Mouse (Mus musculus): ENCODE measurements at regions not wholly inside any gene's neighbourhood (a gene's known extent, or its start where the extent isn't known, plus 50 kb on each side); places are given as distances from the start of the nearest gene placed in this dataset.

GRCm38 (mm10) chr12:107662624-107663023 lies 174.2 kb downstream of the 3110018I06Rik start:
- Histone ChIP-seq H3K4me3 (no peak overlapping the region), H3K27me3 (no peaks in the 10 kb centered on the region), H3K4me2 (no peak overlapping the region), H3K27ac (no peak overlapping the region), H3K36me3 (no peaks in the 10 kb centered on the region), H3K4me1 (no peaks in the 10 kb centered on the region), H3K9ac (no peak overlapping the region), H3K9me3 (no peaks in the 10 kb centered on the region)
- 5% methylated on average over 1 of the region's 1 CpGs for WGBS
- ATAC-seq (ENCODE audit: borderline replicate concordance, extremely low read depth, low FRiP score, low TSS enrichment) = no peak

GRCm38 (mm10) chr12:107667836-107668235 lies 179.4 kb downstream of the 3110018I06Rik start:
- WGBS = 69% methylated on average over 3 of the region's 3 CpGs
- Histone ChIP-seq H3K36me3 (no peaks in the 10 kb centered on the region), H3K4me2 (no peak overlapping the region), H3K27ac (no peak overlapping the region), H3K9me3 (no peaks in the 10 kb centered on the region), H3K9ac (no peak overlapping the region), H3K4me3 (no peak overlapping the region), H3K4me1 (peaks cover 5% of the 10 kb centered on the region), H3K27me3 (no peaks in the 10 kb centered on the region)
- ATAC-seq (ENCODE audit: borderline replicate concordance, extremely low read depth, low FRiP score, low TSS enrichment) = no peak

GRCm38 (mm10) chr12:107669046-107669445 lies 180.6 kb downstream of the 3110018I06Rik start:
- WGBS = 83% methylated on average over 5 of the region's 5 CpGs
- Histone ChIP-seq H3K4me2 (no peak overlapping the region), H3K4me3 (no peak overlapping the region), H3K27me3 (no peaks in the 10 kb centered on the region), H3K27ac (no peak overlapping the region), H3K4me1 (peaks cover 5% of the 10 kb centered on the region), H3K9me3 (no peaks in the 10 kb centered on the region), H3K9ac (no peak overlapping the region), H3K36me3 (no peaks in the 10 kb centered on the region)
- ATAC-seq (ENCODE audit: borderline replicate concordance, extremely low read depth, low FRiP score, low TSS enrichment) = no peak

- Histone ChIP-seq H3K9ac (no peak overlapping the region), H3K27me3 (no peaks in the 10 kb centered on the region), H3K36me3 (no peaks in the 10 kb centered on the region), H3K9me3 (no peaks in the 10 kb centered on the region), H3K4me3 (no peak overlapping the region), H3K4me2 (no peak overlapping the region), H3K4me1 (peaks cover 5% of the 10 kb centered on the region), H3K27ac (no peak overlapping the region)
- WGBS = 78% methylated on average over 6 of the region's 6 CpGs
- ATAC-seq (ENCODE audit: borderline replicate concordance, extremely low read depth, low FRiP score, low TSS enrichment) = no peak
Observed at GRCm38 (mm10) chr12:107669450-107669849, 181.0 kb downstream of the 3110018I06Rik start.

- peak overlapping the region; percentile 27; the same call in 1 of the 2 replicates for H3K27ac ChIP-seq
- H3K9ac ChIP-seq = no peak overlapping the region
- WGBS = 50% methylated on average over 10 of the region's 10 CpGs
- peak; percentile 80 for ATAC-seq (ENCODE audit: borderline replicate concordance, extremely low read depth, low FRiP score, low TSS enrichment)
- H3K36me3 ChIP-seq = no peaks in the 10 kb centered on the region
- no peak overlapping the region for H3K4me3 ChIP-seq
- peaks cover 5% of the 10 kb centered on the region for H3K4me1 ChIP-seq
- H3K9me3 ChIP-seq = no peaks in the 10 kb centered on the region
- H3K4me2 ChIP-seq = no peak overlapping the region
- H3K27me3 ChIP-seq = no peaks in the 10 kb centered on the region
Observed at GRCm38 (mm10) chr12:107669910-107670309, 181.5 kb downstream of the 3110018I06Rik start.

- Histone ChIP-seq H3K9ac (no peak overlapping the region), H3K4me1 (no peaks in the 10 kb centered on the region)
- WGBS = 25% methylated on average over 7 of the region's 7 CpGs
Observed at GRCm38 (mm10) chr12:107677076-107677475, 188.6 kb downstream of the 3110018I06Rik start.

GRCm38 (mm10) chr12:107687447-107687846 lies 199.0 kb downstream of the 3110018I06Rik start:
- Histone ChIP-seq H3K4me1 (no peaks in the 10 kb centered on the region), H3K27me3 (no peaks in the 10 kb centered on the region), H3K9ac (no peak overlapping the region), H3K9me3 (no peaks in the 10 kb centered on the region), H3K36me3 (no peaks in the 10 kb centered on the region), H3K4me3 (no peak overlapping the region), H3K4me2 (no peak overlapping the region), H3K27ac (no peak overlapping the region)
- WGBS = 62% methylated on average over 2 of the region's 2 CpGs
- ATAC-seq (ENCODE audit: borderline replicate concordance, extremely low read depth, low FRiP score, low TSS enrichment) = no peak

More at GRCm38 (mm10) chr12:107677076-107677475, 188.6 kb downstream of the 3110018I06Rik start:
- H3K4me3 ChIP-seq = no peak overlapping the region
- ATAC-seq (ENCODE audit: borderline replicate concordance, extremely low read depth, low FRiP score, low TSS enrichment) = no peak
- no peaks in the 10 kb centered on the region for H3K36me3 ChIP-seq
- no peak overlapping the region for H3K27ac ChIP-seq
- H3K27me3 ChIP-seq = no peaks in the 10 kb centered on the region
- H3K4me2 ChIP-seq = no peak overlapping the region
- no peaks in the 10 kb centered on the region for H3K9me3 ChIP-seq

- H3K9ac ChIP-seq = no peak overlapping the region
- H3K4me3 ChIP-seq = no peak overlapping the region
- no peaks in the 10 kb centered on the region for H3K4me1 ChIP-seq
- no peaks in the 10 kb centered on the region for H3K9me3 ChIP-seq
- H3K27me3 ChIP-seq = no peaks in the 10 kb centered on the region
- H3K4me2 ChIP-seq = no peak overlapping the region
- ATAC-seq (ENCODE audit: borderline replicate concordance, extremely low read depth, low FRiP score, low TSS enrichment) = no peak
- 61% methylated on average over 7 of the region's 7 CpGs for WGBS
- H3K27ac ChIP-seq = no peak overlapping the region
- H3K36me3 ChIP-seq = no peaks in the 10 kb centered on the region
Observed at GRCm38 (mm10) chr12:107689418-107689817, 201.0 kb downstream of the 3110018I06Rik start.

GRCm38 (mm10) chr12:107690061-107690460 lies 201.6 kb downstream of the 3110018I06Rik start:
- ATAC-seq (ENCODE audit: borderline replicate concordance, extremely low read depth, low FRiP score, low TSS enrichment) = no peak
- no peak overlapping the region for H3K9ac ChIP-seq
- no peak overlapping the region for H3K27ac ChIP-seq
- no peaks in the 10 kb centered on the region for H3K9me3 ChIP-seq
- 59% methylated on average over 3 of the region's 3 CpGs for WGBS
- H3K4me3 ChIP-seq = no peak overlapping the region
- no peaks in the 10 kb centered on the region for H3K27me3 ChIP-seq
- H3K4me2 ChIP-seq = no peak overlapping the region
- H3K36me3 ChIP-seq = no peaks in the 10 kb centered on the region
- no peaks in the 10 kb centered on the region for H3K4me1 ChIP-seq

GRCm38 (mm10) chr12:107693693-107694092 lies 205.3 kb downstream of the 3110018I06Rik start:
- ATAC-seq (ENCODE audit: borderline replicate concordance, extremely low read depth, low FRiP score, low TSS enrichment) = no peak
- Histone ChIP-seq H3K36me3 (no peaks in the 10 kb centered on the region), H3K27me3 (no peaks in the 10 kb centered on the region), H3K9me3 (no peaks in the 10 kb centered on the region), H3K4me3 (no peak overlapping the region), H3K4me2 (no peak overlapping the region), H3K4me1 (no peaks in the 10 kb centered on the region), H3K27ac (no peak overlapping the region), H3K9ac (no peak overlapping the region)
- WGBS = 64% methylated on average over 6 of the region's 6 CpGs

- no peaks in the 10 kb centered on the region for H3K9me3 ChIP-seq
- H3K4me3 ChIP-seq = no peak overlapping the region
- no peak overlapping the region for H3K9ac ChIP-seq
- no peak overlapping the region for H3K27ac ChIP-seq
- WGBS = 60% methylated on average over 2 of the region's 2 CpGs
- H3K36me3 ChIP-seq = no peaks in the 10 kb centered on the region
- no peak for ATAC-seq (ENCODE audit: borderline replicate concordance, extremely low read depth, low FRiP score, low TSS enrichment)
- H3K4me2 ChIP-seq = no peak overlapping the region
- H3K4me1 ChIP-seq = no peaks in the 10 kb centered on the region
- H3K27me3 ChIP-seq = no peaks in the 10 kb centered on the region
Observed at GRCm38 (mm10) chr12:107695014-107695413, 206.6 kb downstream of the 3110018I06Rik start.

- H3K27ac ChIP-seq = no peak overlapping the region
- H3K9ac ChIP-seq = no peak overlapping the region
- H3K4me1 ChIP-seq = no peaks in the 10 kb centered on the region
- no peaks in the 10 kb centered on the region for H3K36me3 ChIP-seq
- H3K27me3 ChIP-seq = no peaks in the 10 kb centered on the region
- H3K9me3 ChIP-seq = no peaks in the 10 kb centered on the region
- no peak for ATAC-seq (ENCODE audit: borderline replicate concordance, extremely low read depth, low FRiP score, low TSS enrichment)
- H3K4me2 ChIP-seq = no peak overlapping the region
- no peak overlapping the region for H3K4me3 ChIP-seq
- WGBS = 81% methylated on average over 13 of the region's 13 CpGs
Observed at GRCm38 (mm10) chr12:107695438-107696267, 207.2 kb downstream of the 3110018I06Rik start.

Measured in lung, embryonic 15.5 days (tissue).